Mouse (Mus musculus): Measurements from ENCODE around the gene Brms1l.

DNA sequence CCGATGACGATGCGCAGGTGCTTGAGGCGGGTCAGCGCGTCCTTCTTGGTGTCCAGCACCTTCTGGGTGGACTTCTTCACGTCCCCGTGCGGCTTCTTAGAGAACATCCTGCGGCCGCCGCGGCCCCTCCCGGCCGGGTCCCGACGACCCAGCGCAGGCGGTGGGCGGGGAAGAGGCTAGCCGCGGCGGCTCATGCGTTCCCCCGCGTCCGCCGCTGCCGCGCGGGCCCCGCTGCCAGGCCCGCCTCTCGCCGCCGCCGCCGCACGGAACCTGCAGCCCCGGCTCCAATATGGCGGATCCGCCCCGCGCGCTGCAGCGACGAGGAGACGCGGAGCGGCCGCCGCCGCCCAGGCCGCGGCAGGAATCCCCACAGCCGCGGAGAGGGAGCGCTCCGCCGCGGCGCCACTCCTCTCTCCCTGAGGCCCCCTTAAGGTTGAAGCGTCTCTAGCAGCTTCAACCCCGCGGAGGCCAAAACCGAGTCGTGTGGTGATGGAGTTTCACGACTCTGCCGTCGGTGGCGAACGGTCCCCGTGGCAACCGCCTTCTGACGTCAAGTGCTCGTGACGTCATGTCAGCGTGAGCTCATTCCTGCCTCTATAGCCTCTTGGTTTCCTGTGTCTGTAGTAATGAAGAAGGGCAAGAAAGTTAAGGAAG lies 15.3 kb upstream of the Brms1l start, which contains the start of gene Ralgapa1:
- TF ChIP-seq GATA1 (IDR thresholded peaks at IDR 0.05; ENCODE audit: borderline replicate concordance, low read length) (no peak), FLI1 (IDR thresholded peaks at IDR 0.05; ENCODE audit: low read length) (no peak)

Data from megakaryocyte, embryonic 14.5 days (primary cell).